Mouse (Mus musculus): ENCODE measurements at regions not wholly inside any gene's neighbourhood (a gene's known extent, or its start where the extent isn't known, plus 50 kb on each side); places are given as distances from the start of the nearest gene placed in this dataset.

DNA sequence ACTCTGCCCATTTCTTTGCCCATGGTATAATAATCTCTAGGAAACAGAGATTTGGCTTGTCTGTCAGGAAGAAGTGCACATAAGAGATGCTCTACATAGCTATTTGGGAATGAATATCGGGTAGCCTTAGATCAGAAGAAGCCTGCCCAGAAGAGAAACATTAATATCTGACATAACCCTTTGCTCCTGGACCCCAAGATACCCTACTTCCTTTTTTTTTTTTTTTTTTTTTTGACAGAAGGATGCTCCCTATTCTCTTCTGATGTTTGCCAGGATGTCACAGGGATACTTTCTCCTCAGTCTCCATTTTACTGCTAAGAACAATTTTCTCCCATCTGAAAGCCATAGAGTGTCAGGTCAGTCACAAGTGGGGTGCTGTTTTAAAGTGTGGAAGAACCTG is 1341.4 kb upstream of the A1bg start:
- no peak for TF ChIP-seq POLR2A (IDR thresholded peaks at IDR 0.05; ENCODE audit: insufficient read depth, low read depth, low read length)
- no peak for TF ChIP-seq CTCF (IDR thresholded peaks at IDR 0.05)

Data from heart, adult 2 months (tissue).